Mouse (Mus musculus): ENCODE data around the gene Tet1.
A peak's percentile ranks its signal among the peaks of the same experiment; 100 is the strongest.

Gene Tet1

DNA sequence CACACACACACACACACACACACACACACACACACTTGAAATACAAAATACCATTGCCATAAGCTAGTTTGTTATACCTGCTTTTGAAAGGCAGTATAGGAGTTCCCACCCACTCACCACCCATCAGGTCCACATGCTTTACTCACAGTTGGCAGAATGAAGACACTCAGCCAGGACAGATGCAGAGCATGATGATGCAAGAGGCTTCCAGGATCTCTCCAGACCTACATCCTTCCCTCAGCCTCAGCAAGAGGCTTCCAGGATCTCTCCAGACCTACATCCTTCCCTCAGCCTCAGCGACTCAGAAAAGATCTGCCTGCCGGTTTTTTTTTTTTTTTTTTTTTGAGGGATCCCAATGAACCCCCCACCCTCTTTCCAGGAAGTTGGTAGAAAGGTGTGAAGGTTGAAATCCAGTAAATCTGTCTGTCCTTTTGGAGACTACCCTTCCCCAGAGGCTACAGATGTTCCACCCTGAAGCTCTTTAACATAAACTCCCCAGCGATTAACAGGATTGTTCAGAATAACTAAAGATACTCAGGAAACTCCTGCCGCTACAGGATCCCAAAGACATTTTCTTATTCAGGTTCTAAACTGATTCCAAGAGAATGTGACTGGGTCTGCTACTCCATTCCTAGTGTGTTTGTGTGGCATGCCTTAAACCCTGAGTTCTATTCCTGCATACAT is 16.1 kb downstream of the Tet1 start:
- no peak for DNase-seq (ENCODE audit: low spot score)

DNA sequence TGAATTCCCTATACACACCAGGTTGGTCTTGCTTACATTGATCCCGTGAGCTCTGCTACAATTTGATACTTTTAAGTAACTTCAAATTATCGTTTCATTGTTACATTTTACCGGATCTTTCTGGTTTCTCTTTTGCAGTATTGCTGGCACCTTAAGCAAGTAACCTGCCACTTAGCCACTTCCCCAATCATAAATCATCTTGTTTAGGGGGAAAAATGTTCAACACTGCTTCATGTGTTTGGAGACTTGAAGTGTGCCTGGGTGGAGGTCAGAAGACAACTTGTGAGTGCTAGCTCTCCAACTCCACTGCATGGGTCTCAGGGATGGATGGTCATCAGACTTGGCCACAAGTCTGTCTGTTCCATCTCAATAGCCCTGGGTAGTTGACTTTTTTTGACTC is 17.8 kb downstream of the Tet1 start:
- no peak for DNase-seq (ENCODE audit: low spot score)

DNA sequence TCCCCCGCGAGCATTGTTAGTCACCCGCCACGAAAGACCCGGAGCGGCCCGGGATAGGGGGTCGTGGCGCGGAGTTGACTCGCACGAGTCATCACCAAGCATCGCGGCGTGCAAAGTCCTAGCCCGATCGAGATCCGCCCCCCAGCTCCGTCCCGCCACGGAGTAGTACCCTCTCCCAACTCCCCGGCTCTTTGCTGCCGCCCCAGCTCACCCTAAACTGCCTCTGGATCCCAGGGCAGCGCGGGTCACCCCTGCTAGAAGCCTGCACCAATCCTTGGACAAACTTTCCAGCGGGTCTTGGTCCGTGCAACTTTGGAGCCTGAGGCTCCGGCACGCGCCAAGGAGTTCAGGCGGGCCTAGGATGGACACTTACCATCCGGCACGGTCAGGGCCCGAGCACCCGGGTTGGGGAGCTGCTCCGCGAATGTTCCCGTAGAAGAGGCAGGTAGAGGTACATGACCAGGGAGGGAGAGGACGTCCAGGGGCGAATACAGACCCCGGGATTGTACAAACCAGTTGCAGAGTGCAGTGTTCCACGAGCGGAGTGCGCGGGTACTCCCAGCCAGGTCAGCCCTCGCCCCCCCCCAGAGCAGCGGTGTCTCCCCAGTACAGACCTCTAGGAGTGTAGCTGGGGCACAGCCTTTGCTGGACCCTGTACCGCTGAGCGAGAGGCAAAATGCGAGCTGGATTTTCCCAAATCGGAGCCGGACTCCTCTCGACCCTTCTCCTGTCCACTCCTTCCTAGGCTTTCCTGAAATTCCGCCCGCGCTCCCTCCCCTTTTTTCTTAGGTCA is 21.8 kb downstream of the Tet1 start:
- peak; percentile 87 for DNase-seq (ENCODE audit: low spot score)

- peak; percentile 80 for DNase-seq (ENCODE audit: low spot score)
These were observed 22.6 kb downstream of the Tet1 start for GRCm38 (mm10) chr10:62885969-62886798.

- peak; percentile 27 for DNase-seq (ENCODE audit: low spot score)
These were observed 23.3 kb downstream of the Tet1 start for GRCm38 (mm10) chr10:62885460-62885859.

DNA sequence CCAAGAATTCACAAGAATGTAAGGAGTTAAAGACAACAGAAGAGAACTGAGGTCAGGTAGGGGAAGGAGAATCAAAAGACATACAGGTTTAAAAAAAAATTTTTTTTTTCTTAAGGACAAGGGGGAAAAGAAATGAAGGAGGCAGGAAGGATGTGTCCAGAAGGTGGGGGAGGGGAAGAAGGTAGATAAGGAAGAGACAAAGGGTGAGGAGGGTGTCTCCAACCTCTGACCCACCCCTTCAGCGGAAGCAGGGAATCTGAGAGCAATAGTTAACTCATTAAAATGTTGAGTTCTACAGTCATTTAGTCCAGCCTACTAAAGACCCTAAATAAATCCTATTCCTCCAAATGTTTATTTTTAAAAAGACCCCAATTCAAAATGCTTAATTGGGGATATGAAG is 24.3 kb downstream of the Tet1 start:
- no peak for DNase-seq (ENCODE audit: low spot score)

GRCm38 (mm10) chr10:62883933-62884372 is 24.8 kb downstream of the Tet1 start:
- DNase-seq (ENCODE audit: low spot score), result peak; percentile 42

DNA sequence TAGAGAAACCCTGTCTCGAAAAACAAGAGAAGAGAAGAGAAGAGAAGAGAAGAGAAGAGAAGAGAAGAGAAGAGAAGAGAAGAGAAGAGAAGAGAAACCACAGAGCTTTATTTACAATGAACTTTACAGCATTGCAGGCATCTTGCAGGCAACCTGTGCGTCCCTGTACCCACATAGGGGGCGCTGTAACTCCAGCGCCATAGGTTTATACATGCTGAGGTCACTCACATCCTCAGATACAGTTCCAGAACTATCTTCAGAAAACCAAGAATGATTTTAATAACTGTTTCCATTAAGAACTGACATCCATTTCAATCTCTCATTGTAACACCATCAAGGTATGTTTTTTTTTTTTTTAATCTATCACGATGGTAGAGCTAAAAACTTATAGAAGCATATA is 27.6 kb downstream of the Tet1 start:
- DNase-seq (ENCODE audit: low spot score), result peak; percentile 57

DNA sequence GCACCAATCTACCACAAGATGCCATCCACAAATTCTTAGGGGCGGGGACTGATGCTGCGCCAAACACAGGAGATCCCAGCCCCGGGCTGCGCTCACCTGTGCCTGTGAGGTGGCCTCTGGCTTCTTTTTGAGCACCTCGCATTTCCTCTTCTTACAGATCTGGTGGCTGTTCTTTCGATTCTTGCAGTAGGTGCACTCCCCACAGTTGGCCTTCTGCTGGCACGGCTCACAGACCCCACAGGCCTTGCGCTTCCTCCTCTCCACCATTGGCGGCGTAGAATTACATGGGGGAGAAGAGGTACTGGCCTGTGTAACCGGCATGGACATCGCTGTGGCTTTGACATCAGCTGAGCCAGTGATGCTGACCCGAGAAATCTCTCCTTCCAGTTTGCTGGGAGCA is 30.7 kb downstream of the Tet1 start:
- DNase-seq (ENCODE audit: low spot score), result no peak

- no peak for DNase-seq (ENCODE audit: low spot score)
These were observed 33.2 kb downstream of the Tet1 start for GRCm38 (mm10) chr10:62875565-62875964.

GRCm38 (mm10) chr10:62874828-62875227 is 34.0 kb downstream of the Tet1 start:
- DNase-seq (ENCODE audit: low spot score), result no peak

DNA sequence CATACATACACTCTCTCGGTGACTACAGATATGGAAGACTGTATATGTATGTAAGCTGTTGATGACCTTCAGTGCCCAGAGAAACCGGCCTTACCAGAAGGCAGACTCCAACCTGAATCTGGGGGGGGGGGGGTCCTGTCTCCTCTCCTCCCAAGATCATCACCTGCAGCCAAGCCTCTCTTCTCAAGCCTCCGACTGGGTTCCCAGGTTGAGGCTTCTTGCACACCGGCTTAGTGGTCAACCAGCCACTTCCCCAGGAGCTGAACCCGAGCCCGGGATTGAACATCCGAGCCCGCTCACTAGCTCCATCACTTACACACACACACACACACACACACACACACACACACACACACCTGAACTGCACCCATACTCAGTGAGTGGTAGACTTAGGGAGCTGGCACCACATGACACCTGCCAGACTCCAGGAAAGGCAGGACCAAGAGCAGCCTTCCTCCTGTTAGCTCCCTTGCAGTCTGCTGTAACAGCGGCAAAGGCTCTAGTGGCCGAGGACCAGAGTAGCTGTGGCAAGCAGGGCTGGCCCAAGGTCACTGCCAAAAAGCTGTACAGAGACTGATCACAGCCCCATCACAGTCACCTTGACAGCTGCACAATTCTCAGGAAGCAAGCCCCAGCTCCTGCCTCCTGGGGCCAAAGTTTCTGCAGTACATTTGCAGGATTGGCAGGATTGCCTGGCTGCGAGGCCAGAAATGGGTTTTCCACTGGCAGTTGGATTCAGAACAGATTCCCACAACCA is 42.6 kb downstream of the Tet1 start:
- peak; percentile 57 for DNase-seq (ENCODE audit: low spot score)

DNA sequence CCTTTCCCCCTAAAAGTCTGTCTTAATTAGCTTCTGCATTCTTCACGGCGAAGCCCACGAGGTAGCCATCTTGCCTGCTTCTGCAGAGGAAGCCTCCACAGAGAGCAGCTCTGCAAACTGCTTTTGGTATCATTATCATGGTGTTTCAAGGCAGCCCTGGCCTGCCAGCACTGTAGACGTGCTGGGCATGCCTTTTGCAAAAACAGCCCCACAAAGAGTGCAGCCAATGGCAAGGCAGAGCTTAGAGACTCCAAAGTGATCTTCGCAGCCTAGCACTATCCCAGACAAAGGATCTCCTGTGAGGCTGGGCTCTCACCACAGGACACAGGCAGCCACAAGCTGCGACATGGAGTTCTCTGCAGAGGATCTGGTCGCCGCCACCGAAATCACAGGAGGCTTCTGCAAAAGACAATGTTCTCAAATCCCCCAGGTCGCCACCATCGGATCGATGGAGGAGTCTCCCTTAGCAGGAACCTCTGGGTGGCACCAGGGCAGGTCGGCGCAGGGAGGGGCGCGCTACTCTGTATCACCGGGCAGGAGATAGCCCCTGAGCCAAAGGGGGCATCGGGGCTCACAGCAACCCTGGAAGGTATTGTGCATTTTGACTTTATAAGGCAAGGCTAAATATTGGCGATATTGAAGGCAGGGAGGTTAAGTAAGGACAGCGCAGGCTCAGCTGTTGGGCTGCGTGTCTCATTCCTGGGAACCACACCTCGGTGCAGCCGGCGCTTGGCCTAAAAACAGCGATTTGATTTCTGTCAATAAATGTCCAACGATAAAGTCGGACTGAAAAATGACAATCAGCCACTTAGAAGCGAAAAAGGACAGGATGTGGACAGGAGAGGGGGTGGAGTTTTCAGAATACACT is 43.4 kb downstream of the Tet1 start:
- peak; percentile 95 for DNase-seq (ENCODE audit: low spot score)

DNA sequence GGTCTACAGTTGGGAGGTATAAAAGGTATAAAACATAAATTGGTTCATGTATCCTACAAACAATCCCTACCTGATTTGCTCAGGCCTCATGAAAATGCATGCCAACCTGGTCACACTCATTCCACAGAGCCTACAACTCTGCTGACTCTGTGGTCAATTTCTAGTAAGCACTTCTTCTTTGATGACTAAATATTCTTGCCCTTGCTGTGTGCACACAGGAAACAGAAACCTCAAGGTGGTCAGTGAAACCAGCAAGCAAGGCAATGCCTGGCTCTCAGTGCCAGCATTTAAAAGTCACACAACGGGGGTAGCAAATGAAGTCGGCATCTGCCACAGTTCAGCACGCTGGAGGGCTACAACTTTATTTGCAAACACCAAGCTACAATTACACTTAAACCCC is 45.2 kb downstream of the Tet1 start:
- no peak for DNase-seq (ENCODE audit: low spot score)

- DNase-seq (ENCODE audit: low spot score), result no peak
These were observed 46.4 kb downstream of the Tet1 start for GRCm38 (mm10) chr10:62862435-62862834.

GRCm38 (mm10) chr10:62858967-62859366 is 49.8 kb downstream of the Tet1 start:
- no peak for DNase-seq (ENCODE audit: low spot score)

DNA sequence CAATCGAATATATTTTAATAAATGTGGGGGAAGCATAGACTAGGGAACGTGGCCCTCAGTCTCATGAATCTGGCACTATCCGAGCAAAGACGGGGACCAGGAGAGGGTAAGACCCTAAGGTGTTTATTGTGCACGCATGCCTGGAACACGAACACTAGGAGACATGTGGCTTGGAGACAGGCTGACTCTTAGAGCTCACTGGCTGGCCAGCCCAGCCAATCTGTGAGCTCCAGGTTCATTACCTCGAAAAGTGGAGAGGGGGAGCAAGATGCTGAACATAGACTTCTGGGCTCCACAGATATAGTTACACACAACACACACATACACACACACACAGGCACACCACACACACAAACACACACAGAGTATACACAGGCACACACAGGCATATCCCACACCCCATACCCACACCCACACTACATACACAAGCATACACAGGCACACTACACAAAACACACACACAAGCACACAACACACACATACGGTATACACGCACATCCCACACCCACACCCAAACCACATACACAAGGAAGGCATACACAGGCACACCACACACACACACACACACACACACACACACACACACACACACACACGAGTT is 52.0 kb downstream of the Tet1 start:
- DNase-seq (ENCODE audit: low spot score), result no peak

GRCm38 (mm10) chr10:62854992-62855391 is 53.8 kb downstream of the Tet1 start:
- DNase-seq (ENCODE audit: low spot score), result peak; percentile 20

- DNase-seq (ENCODE audit: low spot score), result no peak
These were observed 54.2 kb downstream of the Tet1 start for GRCm38 (mm10) chr10:62854581-62854980.

GRCm38 (mm10) chr10:62851578-62851977 is 57.2 kb downstream of the Tet1 start:
- no peak for DNase-seq (ENCODE audit: low spot score)
